11 mouse cellular contexts compared by ENCODE assay signal in genomic region chr12:56591722-56592121, GRCm38 (mm10). TPM values are rescaled to one million over a fixed set of nuclear protein-coding genes. Genes with fewer than 3 reads are reported as not detected.
DNase-seq lines count a peak whose midpoint lies in the region; ATAC-seq and TF ChIP-seq lines count a peak whose summit lies in the region.
"Had no signal": no experiment of that assay in that cellular context is flagged by ENCODE, and none has a peak within 500 bp of the region (broad histone marks: within the 10 kb centered on the region; RNA-seq: fewer than 3 reads in every experiment).

No protein-coding gene starts in this region.

- H3K9ac ChIP-seq in forebrain, postnatal 0 days = no peak overlapping the region
- no peak overlapping the region for H3K9ac ChIP-seq in forebrain, embryonic 16.5 days (replicated peaks; ENCODE audit: low read depth, low read length)
- no peak overlapping the region for H3K9ac ChIP-seq in liver, postnatal 0 days (replicated peaks)
- no peak overlapping the region for H3K9ac ChIP-seq in liver, embryonic 12.5 days
- H3K9ac ChIP-seq in midbrain, embryonic 15.5 days = no peak overlapping the region
- H3K9ac ChIP-seq: hindbrain, embryonic 15.5 days; limb, embryonic 15.5 days; neural tube, embryonic 13.5 days had no signal

- no peak for TF ChIP-seq EP300 in liver, postnatal 0 days (IDR thresholded peaks at IDR 0.05; ENCODE audit: low read depth)

- no peaks in the 10 kb centered on the region for H3K9me3 ChIP-seq in forebrain, postnatal 0 days (ENCODE audit: low read length)
- H3K9me3 ChIP-seq in forebrain, embryonic 16.5 days (ENCODE audit: control insufficient read depth, low read length) = no peaks in the 10 kb centered on the region
- H3K9me3 ChIP-seq in liver, postnatal 0 days (ENCODE audit: low read length) = no peaks in the 10 kb centered on the region
- no peaks in the 10 kb centered on the region for H3K9me3 ChIP-seq in liver, embryonic 12.5 days (replicated peaks)
- no peaks in the 10 kb centered on the region for H3K9me3 ChIP-seq in midbrain, embryonic 15.5 days
- H3K9me3 ChIP-seq: hindbrain, embryonic 15.5 days; limb, embryonic 15.5 days; neural tube, embryonic 13.5 days had no signal

- H3K27ac ChIP-seq in forebrain, postnatal 0 days (ENCODE audit: low read depth, low read length) = no peak overlapping the region
- H3K27ac ChIP-seq in forebrain, embryonic 16.5 days (ENCODE audit: low read length) = no peak overlapping the region
- H3K27ac ChIP-seq in liver, postnatal 0 days (ENCODE audit: low read depth) = no peak overlapping the region
- H3K27ac ChIP-seq in liver, embryonic 12.5 days = no peak overlapping the region
- no peak overlapping the region for H3K27ac ChIP-seq in midbrain, embryonic 15.5 days
- H3K27ac ChIP-seq: hindbrain, embryonic 15.5 days; limb, embryonic 15.5 days; neural tube, embryonic 13.5 days had no signal

- H3K4me2 ChIP-seq in forebrain, postnatal 0 days (ENCODE audit: low read depth) = no peak overlapping the region
- H3K4me2 ChIP-seq in forebrain, embryonic 16.5 days (ENCODE audit: low read length) = no peak overlapping the region
- no peak overlapping the region for H3K4me2 ChIP-seq in liver, postnatal 0 days (ENCODE audit: low read depth, low read length)
- H3K4me2 ChIP-seq in liver, embryonic 12.5 days = no peak overlapping the region
- H3K4me2 ChIP-seq in midbrain, embryonic 15.5 days = no peak overlapping the region
- H3K4me2 ChIP-seq: hindbrain, embryonic 15.5 days; limb, embryonic 15.5 days; neural tube, embryonic 13.5 days had no signal

- no peak overlapping the region for H3K4me3 ChIP-seq in forebrain, postnatal 0 days (ENCODE audit: low read depth, low read length)
- H3K4me3 ChIP-seq in forebrain, embryonic 16.5 days (replicated peaks; ENCODE audit: low read length) = no peak overlapping the region
- H3K4me3 ChIP-seq in liver, postnatal 0 days (ENCODE audit: low read depth, low read length) = no peak overlapping the region
- H3K4me3 ChIP-seq in liver, embryonic 12.5 days = no peak overlapping the region
- no peak overlapping the region for H3K4me3 ChIP-seq in midbrain, embryonic 15.5 days
- H3K4me3 ChIP-seq: hindbrain, embryonic 15.5 days; limb, embryonic 15.5 days; neural tube, embryonic 13.5 days had no signal

- ATAC-seq in forebrain, postnatal 0 days = no peak
- ATAC-seq in forebrain, embryonic 16.5 days = no peak
- no peak for ATAC-seq in liver, postnatal 0 days
- ATAC-seq in liver, embryonic 12.5 days = no peak
- ATAC-seq in megakaryocyte progenitor cell, adult 5-6 weeks (replicated peaks; ENCODE audit: poor library complexity) = 0 out of 2 replicates have a peak, but pooled peaks have one; percentile 31
- ATAC-seq in midbrain, embryonic 15.5 days (replicated peaks) = no peak

- TF ChIP-seq CTCF in forebrain, postnatal 0 days (IDR thresholded peaks at IDR 0.05; ENCODE audit: low read depth) = peak; percentile 39
- peak; percentile 46 for TF ChIP-seq CTCF in liver, postnatal 0 days (IDR thresholded peaks at IDR 0.05; ENCODE audit: low read depth)

- H3K27me3 ChIP-seq in forebrain, postnatal 0 days (ENCODE audit: insufficient read depth, low read length) = no peaks in the 10 kb centered on the region
- H3K27me3 ChIP-seq in forebrain, embryonic 16.5 days (replicated peaks; ENCODE audit: control insufficient read depth, insufficient read depth, low read length) = peaks cover 2% of the 10 kb centered on the region
- no peaks in the 10 kb centered on the region for H3K27me3 ChIP-seq in liver, postnatal 0 days (ENCODE audit: insufficient read depth, low read length)
- H3K27me3 ChIP-seq in liver, embryonic 12.5 days (replicated peaks) = no peaks in the 10 kb centered on the region; the same call in 1 of the 2 replicates
- peaks cover 11% of the 10 kb centered on the region for H3K27me3 ChIP-seq in midbrain, embryonic 15.5 days (replicated peaks)

- 11% methylated on average over 4 of the region's 4 CpGs for WGBS in forebrain, postnatal 0 days
- WGBS in forebrain, embryonic 16.5 days = 15% methylated on average over 4 of the region's 4 CpGs
- WGBS in liver, postnatal 0 days (ENCODE audit: insufficient replicate concordance) = 4% methylated on average over 4 of the region's 4 CpGs
- 5% methylated on average over 4 of the region's 4 CpGs for WGBS in liver, embryonic 12.5 days (ENCODE audit: insufficient replicate concordance)
- 16% methylated on average over 4 of the region's 4 CpGs for WGBS in midbrain, embryonic 15.5 days

- H3K36me3 ChIP-seq in forebrain, postnatal 0 days (ENCODE audit: insufficient read depth) = no peaks in the 10 kb centered on the region
- no peaks in the 10 kb centered on the region for H3K36me3 ChIP-seq in forebrain, embryonic 16.5 days (ENCODE audit: control insufficient read depth, insufficient read depth)
- no peaks in the 10 kb centered on the region for H3K36me3 ChIP-seq in liver, postnatal 0 days (replicated peaks; ENCODE audit: insufficient read depth, low read length)
- no peaks in the 10 kb centered on the region for H3K36me3 ChIP-seq in liver, embryonic 12.5 days
- no peaks in the 10 kb centered on the region for H3K36me3 ChIP-seq in midbrain, embryonic 15.5 days (replicated peaks)
- H3K36me3 ChIP-seq: hindbrain, embryonic 15.5 days; limb, embryonic 15.5 days; neural tube, embryonic 13.5 days had no signal

- H3K4me1 ChIP-seq in forebrain, postnatal 0 days (ENCODE audit: insufficient read depth) = no peaks in the 10 kb centered on the region
- H3K4me1 ChIP-seq in forebrain, embryonic 16.5 days (replicated peaks; ENCODE audit: control insufficient read depth, insufficient read depth, low read length) = no peaks in the 10 kb centered on the region
- H3K4me1 ChIP-seq in liver, postnatal 0 days (ENCODE audit: insufficient read depth) = no peaks in the 10 kb centered on the region
- H3K4me1 ChIP-seq in liver, embryonic 12.5 days = no peaks in the 10 kb centered on the region
- no peaks in the 10 kb centered on the region for H3K4me1 ChIP-seq in midbrain, embryonic 15.5 days
- H3K4me1 ChIP-seq: hindbrain, embryonic 15.5 days; limb, embryonic 15.5 days; neural tube, embryonic 13.5 days had no signal

- no peak for DNase-seq in forebrain, postnatal 0 days
- DNase-seq in liver, postnatal 0 days = no peak
- DNase-seq in adrenal gland, postnatal 36 days = peak; percentile 15 to 18
- DNase-seq in ovary, postnatal 14 days (ENCODE audit: low spot score) = no peak

RNA-seq across cellular contexts. Expression of gene Nkx2-9, which starts 21.4 kb away (rescaled TPM):
- not detected in 2 replicates for total RNA-seq in forebrain, postnatal 0 days (2014; rRNA removed)
- not detected in 2 replicates for polyA plus RNA-seq in forebrain, postnatal 0 days (2015; fragmentation: Nextera tagmentation; extraction: Ambion mirVana)
- not detected in 2 replicates for polyA plus RNA-seq in forebrain, embryonic 16.5 days (2015; fragmentation: Nextera tagmentation; extraction: Ambion mirVana)
- not detected in 2 replicates for polyA plus RNA-seq in liver, postnatal 0 days (2015; fragmentation: Nextera tagmentation; extraction: Ambion mirVana)
- polyA plus RNA-seq in liver, embryonic 12.5 days (2016; fragmentation: Nextera tagmentation; extraction: Ambion mirVana) = not detected in 2 replicates
- total RNA-seq in adrenal gland, postnatal 36 days (2021) = under 1 TPM in 1 of 2 experiments, not detected in 1; 0.33 TPM
- not detected in 2 replicates for total RNA-seq in megakaryocyte progenitor cell, adult 5-6 weeks (2015)
- not detected in 2 replicates for total RNA-seq in megakaryocyte progenitor cell, adult 5-6 weeks (2017)
- 0.23 TPM in 1 of 2 replicates, not detected in the other for polyA plus RNA-seq in midbrain, embryonic 15.5 days (2015; fragmentation: Nextera tagmentation; extraction: Ambion mirVana)
- polyA plus RNA-seq: hindbrain, embryonic 15.5 days; limb, embryonic 15.5 days; neural tube, embryonic 13.5 days had no signal

RNA-seq across cellular contexts. Expression of gene Nkx2-1, which starts 55.0 kb away (rescaled TPM):
- 2.9 and 10.3 TPM in 2 replicates for total RNA-seq in forebrain, postnatal 0 days (2014; rRNA removed)
- polyA plus RNA-seq in forebrain, postnatal 0 days (2015; fragmentation: Nextera tagmentation; extraction: Ambion mirVana) = 3.8 and 7.2 TPM in 2 replicates
- polyA plus RNA-seq in forebrain, embryonic 16.5 days (2015; fragmentation: Nextera tagmentation; extraction: Ambion mirVana) = 4.7 and 8.1 TPM in 2 replicates
- polyA plus RNA-seq in liver, postnatal 0 days (2015; fragmentation: Nextera tagmentation; extraction: Ambion mirVana) = not detected in 2 replicates
- polyA plus RNA-seq in liver, embryonic 12.5 days (2016; fragmentation: Nextera tagmentation; extraction: Ambion mirVana) = not detected in 2 replicates
- total RNA-seq in adrenal gland, postnatal 36 days (2021) = not detected
- not detected in 2 replicates for total RNA-seq in megakaryocyte progenitor cell, adult 5-6 weeks (2015)
- not detected in 2 replicates for total RNA-seq in megakaryocyte progenitor cell, adult 5-6 weeks (2017)
- 6.3 and 8.0 TPM in 2 replicates for polyA plus RNA-seq in midbrain, embryonic 15.5 days (2015; fragmentation: Nextera tagmentation; extraction: Ambion mirVana)
- polyA plus RNA-seq: limb, embryonic 15.5 days had no signal

Comparison
In these comparisons a context has a peak if more than half of its experiments do, and no peak if none do; other contexts are left out.
1. DNase-seq: peak in adrenal gland, postnatal 36 days (2 of 2); none in forebrain, postnatal 0 days (single experiment), liver, postnatal 0 days (single experiment) and ovary, postnatal 14 days (single experiment).